In genomic region chr4:136143193-136143976, GRCm38 (mm10) we compare ENCODE assay signal across 8 mouse cellular contexts. TPM values are rescaled to one million over a fixed set of nuclear protein-coding genes. Genes with fewer than 3 reads are reported as not detected.
A peak's percentile ranks its signal among the peaks of the same experiment; 100 is the strongest.
DNase-seq lines count a peak whose midpoint lies in the region; ATAC-seq and TF ChIP-seq lines count a peak whose summit lies in the region.

Gene Id3 (plus strand): TSS chr4:136143497.

- H3K27me3 ChIP-seq in Patski = no peaks in the 10 kb centered on the region
- H3K27me3 ChIP-seq in intestine, embryonic 14.5 days (replicated peaks; ENCODE audit: control insufficient read depth, insufficient read depth, low read length) = no peaks in the 10 kb centered on the region
- 0 out of 2 replicates have a peak, but pooled peaks cover 10% of the 10 kb centered on the region for H3K27me3 ChIP-seq in midbrain, embryonic 10.5 days (ENCODE audit: low read depth, poor library complexity, severe bottlenecking)

- H3K4me1 ChIP-seq in intestine, embryonic 14.5 days (replicated peaks; ENCODE audit: control insufficient read depth, insufficient read depth, low read length) = peaks cover 56% of the 10 kb centered on the region
- peaks cover 98% of the 10 kb centered on the region for H3K4me1 ChIP-seq in midbrain, embryonic 10.5 days

- peak within 1 kb of the TSS; percentile 97 for H3K27ac ChIP-seq in intestine, embryonic 14.5 days (ENCODE audit: low read depth)
- peak within 1 kb of the TSS; percentile 99 for H3K27ac ChIP-seq in midbrain, embryonic 10.5 days (replicated peaks)

- WGBS in intestine, embryonic 14.5 days = under 1% methylated on average over 39 of the region's 39 CpGs
- WGBS in midbrain, embryonic 10.5 days = under 1% methylated on average over 39 of the region's 39 CpGs

- H3K9ac ChIP-seq in intestine, embryonic 14.5 days (ENCODE audit: low read length) = peak within 1 kb of the TSS; percentile 87

- intact Hi-C loops in left cerebral cortex, postnatal 36 days (cut with DNase I) = no loop called here

- POLR2A ChIA-PET in Patski (lab: Charles Lee) = interaction anchor here (0.9 to 1.9 kb wide), 4 partner anchors 26 to 183 kb away, joined by 3 to 7 read pairs (median 4); no protein-coding TSS in a partner anchor

- no peaks in the 10 kb centered on the region for H3K9me3 ChIP-seq in intestine, embryonic 14.5 days (ENCODE audit: control insufficient read depth, low read length)
- no peaks in the 10 kb centered on the region for H3K9me3 ChIP-seq in midbrain, embryonic 10.5 days (replicated peaks)

- in situ Hi-C loops in Patski (cut with MboI; ENCODE audit: low pct_unique_long_range_greater_than_20kb) = loop anchor here (5.0 kb wide), 2 partner anchors 36 to 71 kb away; no protein-coding TSS in a partner anchor

- H3K36me3 ChIP-seq in intestine, embryonic 14.5 days (ENCODE audit: control insufficient read depth, insufficient read depth, low read length) = no peaks in the 10 kb centered on the region; the same call in 1 of the 2 replicates
- peaks cover 15% of the 10 kb centered on the region for H3K36me3 ChIP-seq in midbrain, embryonic 10.5 days

- no peak for DNase-seq in Patski (ENCODE audit: low read depth, low spot score)
- peak; percentile 96 for DNase-seq in gastrocnemius, postnatal 25 days
- peak; percentile 97 for DNase-seq in intestine, embryonic 14.5 days (ENCODE audit: low spot score)
- peak; percentile 70 to 72 for DNase-seq in left cerebral cortex, postnatal 36 days (ENCODE audit: low spot score in 2 of 2)
- DNase-seq in midbrain, embryonic 10.5 days (ENCODE audit: low spot score) = peak; percentile 97
- DNase-seq in right cerebral cortex, postnatal 4 days = peak; percentile 72
- peak; percentile 98 for DNase-seq in yolk sac, embryonic 10.5 days (ENCODE audit: low spot score)

- peak within 1 kb of the TSS; percentile 73 for H3K4me2 ChIP-seq in intestine, embryonic 14.5 days (ENCODE audit: low read length)

- CTCF ChIA-PET in Patski (lab: Charles Lee) = interaction anchor here (0.7 kb wide), 1 partner anchor 73 kb away, joined by 4 read pairs; no protein-coding TSS in a partner anchor

- TF ChIP-seq CTCF in Patski (IDR thresholded peaks at IDR 0.05) = no peak

- H3K4me3 ChIP-seq in intestine, embryonic 14.5 days (ENCODE audit: low read depth, low read length) = peak within 1 kb of the TSS; percentile 65
- peak within 1 kb of the TSS; percentile 96 for H3K4me3 ChIP-seq in midbrain, embryonic 10.5 days

- peak; percentile 35 for ATAC-seq in Patski
- ATAC-seq in common myeloid progenitor, adult 5-6 weeks (replicated peaks; ENCODE audit: low read depth, poor library complexity, severe bottlenecking) = peak; percentile 74
- peak; percentile 87 for ATAC-seq in intestine, embryonic 14.5 days (replicated peaks; ENCODE audit: low FRiP score, low TSS enrichment, low read depth)

RNA-seq across cellular contexts. Expression of gene Id3, which starts in this region (rescaled TPM):
- 175 TPM for polyA plus RNA-seq in Patski (2021)
- 2.2 TPM in 1 of 2 replicates, not detected in the other for total RNA-seq in common myeloid progenitor, adult 5-6 weeks (2017)
- 10 to 100 TPM; 13.5 to 21.2 TPM for total RNA-seq in gastrocnemius, postnatal 25 days (2021)
- 325 and 351 TPM in 2 replicates for polyA plus RNA-seq in intestine, embryonic 14.5 days (2014; fragmentation: Nextera tagmentation; extraction: Ambion mirVana)
- total RNA-seq in left cerebral cortex, postnatal 36 days (2021) = 10 to 100 TPM; 35.3 to 40.7 TPM
- 619 and 802 TPM in 2 replicates for polyA plus RNA-seq in midbrain, embryonic 10.5 days (2016; fragmentation: Nextera tagmentation; extraction: Ambion mirVana)

Comparison
In these comparisons a context has a peak if more than half of its experiments do, and no peak if none do; other contexts are left out.
1. ATAC-seq: peak in every context shown above with its lines; median percentile 87 in intestine, embryonic 14.5 days; 74 in common myeloid progenitor, adult 5-6 weeks; 35 in Patski.